Mouse (Mus musculus) brain, embryonic 14.5 days (tissue): ENCODE results near the gene Nudt22. TPM values are rescaled to one million over a fixed set of nuclear protein-coding genes. Genes with fewer than 3 reads are reported as not detected.

ENCODE experiments used
- DNase-seq: peaks from one replicate; pipeline ENCODE4 v3.0.0-alpha.2; 2011; ENCODE audit warnings: low read depth
- CTCF ChIP-seq: fragments of 200-500 bp; IDR thresholded peaks from 2 replicates; pipeline ENCODE4 v1.5.1; 2012; ENCODE audit warnings: inconsistent platforms, mild to moderate bottlenecking, moderate library complexity, borderline replicate concordance; ENCODE audit not compliant: insufficient read depth, insufficient read length; ENCODE audit errors: extremely low read depth
- POLR2A ChIP-seq: fragments of 200-500 bp; IDR thresholded peaks from 2 replicates; pipeline ENCODE4 v1.6.1; 2012; ENCODE audit warnings: mild to moderate bottlenecking, inconsistent platforms, borderline replicate concordance; ENCODE audit not compliant: poor library complexity, insufficient read depth, insufficient read length, severe bottlenecking; ENCODE audit errors: extremely low read depth
- polyA plus RNA-seq: library from polyadenylated mRNA; depleted of rRNA; stranded (reverse); fragments of >200 nt; gene quantifications from 2 replicates; pipeline ENCODE4 v1.2.3, GENCODE M21; 2012

Gene Nudt22
- polyA plus RNA-seq, 1 experiment = 15.4 TPM

GRCm38 (mm10) chr19:6972247-6972917, 23.5 kb downstream of the Nudt22 start:
- no peak for DNase-seq
- no peak for TF ChIP-seq POLR2A
- no peak for TF ChIP-seq CTCF

- no peak for DNase-seq
- TF ChIP-seq POLR2A (no peak), CTCF (no peak)
These were observed 24.3 kb downstream of the Nudt22 start for GRCm38 (mm10) chr19:6971644-6972043.

- DNase-seq = peak; percentile 41
- TF ChIP-seq POLR2A (no peak), CTCF (no peak)
These were observed 25.3 kb downstream of the Nudt22 start for GRCm38 (mm10) chr19:6970460-6971085.

- TF ChIP-seq POLR2A (peak; percentile 43; the same call in 1 of the 2 replicates), CTCF (peak; percentile 62)
- peak; percentile 67 for DNase-seq
These were observed 26.1 kb downstream of the Nudt22 start for GRCm38 (mm10) chr19:6969665-6970381.

GRCm38 (mm10) chr19:6969291-6969664, 26.6 kb downstream of the Nudt22 start:
- DNase-seq = no peak
- TF ChIP-seq CTCF = no peak
- no peak for TF ChIP-seq POLR2A

- TF ChIP-seq POLR2A (no peak), CTCF (no peak)
- no peak for DNase-seq
These were observed 27.2 kb downstream of the Nudt22 start for GRCm38 (mm10) chr19:6968491-6969271.

- no peak for DNase-seq
- no peak for TF ChIP-seq CTCF
- TF ChIP-seq POLR2A = no peak
These were observed 39.5 kb downstream of the Nudt22 start for GRCm38 (mm10) chr19:6956461-6956860.

GRCm38 (mm10) chr19:6955424-6955823, 40.5 kb downstream of the Nudt22 start:
- no peak for TF ChIP-seq CTCF
- no peak for TF ChIP-seq POLR2A
- DNase-seq = no peak

- DNase-seq = no peak
- TF ChIP-seq POLR2A = no peak
- TF ChIP-seq CTCF = peak; percentile 35; the same call in 1 of the 2 replicates
These were observed 41.9 kb downstream of the Nudt22 start for GRCm38 (mm10) chr19:6954046-6954445.

GRCm38 (mm10) chr19:6952712-6953037, 43.2 kb downstream of the Nudt22 start:
- TF ChIP-seq POLR2A = no peak
- no peak for TF ChIP-seq CTCF
- no peak for DNase-seq

- no peak for TF ChIP-seq POLR2A
- no peak for TF ChIP-seq CTCF
- DNase-seq = peak; percentile 82
These were observed 43.8 kb downstream of the Nudt22 start for GRCm38 (mm10) chr19:6951994-6952711.
